Mouse (Mus musculus): ENCODE measurements around the gene Lamb3.

The Lamb3 gene

GRCm38 (mm10) chr1:193207503-193207902, at the start of gene Lamb3:
Gene Lamb3, plus strand, starts transcription at chr1:193207699.
- DNase-seq (ENCODE audit: low read depth, low spot score): no peak

DNA sequence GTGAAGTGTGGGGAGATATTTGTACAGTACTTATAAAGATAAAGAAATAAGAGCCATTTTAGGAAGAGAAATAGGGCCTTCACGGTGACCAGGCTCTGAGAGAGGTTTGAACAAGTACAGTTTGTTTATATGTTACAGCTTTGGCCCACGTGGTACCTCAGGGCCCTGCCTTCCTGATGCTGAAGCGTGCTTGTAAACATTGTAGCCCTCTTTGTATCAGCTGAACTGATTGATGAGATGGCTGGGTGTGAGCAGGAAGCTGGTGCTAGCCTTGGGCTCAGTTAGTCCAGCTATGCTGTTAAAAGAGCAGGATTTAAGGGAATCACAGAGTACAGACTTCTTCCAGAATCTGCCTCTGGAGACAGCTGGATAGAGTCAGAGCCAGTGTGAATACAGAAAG, 48.3 kb upstream of the Lamb3 start:
- no peak for DNase-seq (ENCODE audit: low read depth, low spot score)

- DNase-seq (ENCODE audit: low read depth, low spot score): no peak
Observed at GRCm38 (mm10) chr1:193159613-193160012, 47.9 kb upstream of the Lamb3 start.

GRCm38 (mm10) chr1:193160317-193161032, 47.0 kb upstream of the Lamb3 start:
- peak; percentile 87 for DNase-seq (ENCODE audit: low read depth, low spot score)

GRCm38 (mm10) chr1:193167746-193168145, 39.8 kb upstream of the Lamb3 start, which contains the start of gene A130010J15Rik:
Gene A130010J15Rik, plus strand, starts transcription at chr1:193168046.
- DNase-seq (ENCODE audit: low read depth, low spot score): no peak

- DNase-seq (ENCODE audit: low read depth, low spot score): no peak
Observed at GRCm38 (mm10) chr1:193169228-193169627, 38.3 kb upstream of the Lamb3 start.

GRCm38 (mm10) chr1:193169856-193170255, 37.6 kb upstream of the Lamb3 start:
- peak; percentile 20 for DNase-seq (ENCODE audit: low read depth, low spot score)

DNA sequence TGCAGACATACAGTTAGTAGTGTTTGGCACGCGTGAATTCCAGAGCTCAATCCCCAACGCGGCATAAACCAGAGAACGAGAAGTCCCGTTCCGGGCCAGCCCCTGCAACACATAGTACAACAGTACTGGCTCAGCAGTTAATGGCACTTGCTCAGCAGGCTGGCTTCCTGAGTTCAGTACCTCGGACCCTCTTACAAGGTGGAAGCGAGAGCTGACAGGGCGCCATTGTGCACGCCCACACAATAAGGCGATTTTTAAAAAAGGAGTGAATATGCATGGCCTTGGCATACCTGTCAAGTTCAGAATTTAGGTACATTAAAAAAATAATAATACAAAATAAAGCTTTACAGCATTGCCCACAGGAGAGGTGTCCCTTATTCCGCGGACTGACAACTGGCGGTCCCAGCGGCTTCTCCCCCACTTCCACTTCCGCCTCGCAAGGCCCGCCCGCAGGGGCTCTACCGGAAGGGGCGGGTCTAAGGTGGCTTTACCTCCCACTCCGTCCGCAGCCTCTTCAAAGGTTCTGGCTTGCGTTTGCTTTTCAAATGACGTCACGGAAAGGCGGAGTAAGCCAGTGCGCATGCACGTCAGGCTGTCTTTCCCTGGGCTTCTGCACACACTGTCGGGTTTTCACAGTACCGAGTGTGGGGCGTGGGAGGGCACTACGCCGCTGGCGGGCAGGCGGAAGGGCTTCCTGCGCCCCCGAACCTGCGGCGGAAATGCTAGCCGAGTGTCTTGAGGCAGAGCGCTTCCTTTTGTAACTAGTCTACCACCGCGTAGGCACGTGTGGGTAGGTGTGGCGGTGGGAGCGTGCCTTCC, 34.3 kb upstream of the Lamb3 start:
- peak; percentile 99 for DNase-seq (ENCODE audit: low read depth, low spot score)

DNA sequence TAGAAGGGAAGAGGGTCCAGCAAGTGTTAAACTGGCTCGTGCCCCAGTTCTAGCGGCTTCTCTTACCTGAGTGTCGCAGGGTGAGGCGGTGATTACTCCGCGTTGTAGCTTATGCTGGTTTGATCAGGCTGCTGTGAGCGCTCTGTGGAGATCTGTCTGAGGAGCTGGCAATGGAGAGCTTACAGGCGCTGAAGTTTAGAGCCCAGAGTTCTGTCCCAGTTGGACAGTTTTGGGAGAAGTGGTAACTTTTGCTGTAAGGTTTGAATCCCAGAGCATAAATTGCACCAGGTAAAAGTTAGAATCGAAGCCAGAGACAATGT, 33.7 kb upstream of the Lamb3 start:
- no peak for DNase-seq (ENCODE audit: low read depth, low spot score)

- DNase-seq (ENCODE audit: low read depth, low spot score): peak; percentile 32
Observed at GRCm38 (mm10) chr1:193174143-193174733, 33.3 kb upstream of the Lamb3 start.

GRCm38 (mm10) chr1:193181104-193181503, 26.4 kb upstream of the Lamb3 start:
- DNase-seq (ENCODE audit: low read depth, low spot score): no peak

GRCm38 (mm10) chr1:193188257-193188656, 19.2 kb upstream of the Lamb3 start:
- DNase-seq (ENCODE audit: low read depth, low spot score): no peak

DNA sequence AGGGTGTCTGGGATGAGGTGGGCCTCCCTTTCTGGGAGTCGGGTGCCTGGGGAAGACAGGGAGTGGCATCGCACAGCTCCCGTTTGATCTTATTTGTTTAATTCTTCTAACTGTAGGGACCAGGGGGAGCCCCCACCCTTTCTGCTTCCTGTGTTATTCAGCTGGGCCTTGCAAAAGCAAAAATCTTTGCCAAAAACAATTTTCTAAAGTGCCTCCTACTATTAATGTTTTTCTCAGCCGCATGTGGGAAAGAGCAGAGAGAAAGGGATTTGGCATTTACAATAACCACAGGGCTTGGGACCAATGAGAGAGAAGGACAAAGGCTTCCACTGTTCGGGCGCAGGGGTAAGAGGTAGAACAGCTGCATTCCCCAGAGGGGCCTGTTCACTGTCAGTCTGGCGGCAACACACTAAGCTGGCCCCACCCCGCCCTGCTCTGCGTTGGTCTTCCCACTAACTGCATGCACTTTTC, 18.3 kb upstream of the Lamb3 start:
- DNase-seq (ENCODE audit: low read depth, low spot score): peak; percentile 39

- no peak for DNase-seq (ENCODE audit: low read depth, low spot score)
Observed at GRCm38 (mm10) chr1:193189771-193190170, 17.7 kb upstream of the Lamb3 start.

- DNase-seq (ENCODE audit: low read depth, low spot score): no peak
Observed at GRCm38 (mm10) chr1:193191675-193192283, 15.7 kb upstream of the Lamb3 start.

DNA sequence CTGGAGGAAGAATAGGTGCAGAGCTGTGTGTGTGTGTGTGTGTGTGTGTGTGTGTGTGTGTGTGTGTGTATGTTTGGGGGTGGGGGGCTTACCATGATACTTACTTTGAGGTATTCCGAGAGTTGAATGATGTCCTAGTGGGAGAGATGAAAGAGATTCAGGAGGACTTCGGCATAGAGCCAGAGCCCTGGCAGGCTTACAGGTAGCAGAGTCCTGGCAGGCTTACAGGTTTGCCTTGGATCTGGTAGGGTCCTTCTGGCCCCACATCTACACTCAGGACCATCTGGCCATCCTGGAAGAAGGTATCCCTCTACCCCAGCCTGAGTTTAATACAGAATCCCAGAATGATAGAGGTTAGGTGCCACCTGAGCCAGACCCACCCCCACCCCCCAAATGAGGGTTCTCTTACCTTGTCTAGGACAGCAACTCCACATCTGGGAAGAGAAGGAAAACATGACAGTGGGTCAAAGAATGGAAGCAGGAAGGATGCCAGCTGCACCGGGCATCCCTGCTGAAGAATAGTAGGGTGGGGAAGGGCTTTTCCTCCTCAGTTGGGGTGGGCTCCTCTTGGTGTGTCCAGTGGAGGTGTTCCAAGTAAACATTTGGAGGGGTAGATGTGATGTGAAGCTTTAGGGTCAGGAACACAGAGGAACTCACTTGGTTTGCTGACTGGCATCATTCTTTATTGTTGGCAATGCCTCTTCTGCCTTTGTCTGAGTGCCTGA, 12.9 kb upstream of the Lamb3 start:
- no peak for DNase-seq (ENCODE audit: low read depth, low spot score)

DNA sequence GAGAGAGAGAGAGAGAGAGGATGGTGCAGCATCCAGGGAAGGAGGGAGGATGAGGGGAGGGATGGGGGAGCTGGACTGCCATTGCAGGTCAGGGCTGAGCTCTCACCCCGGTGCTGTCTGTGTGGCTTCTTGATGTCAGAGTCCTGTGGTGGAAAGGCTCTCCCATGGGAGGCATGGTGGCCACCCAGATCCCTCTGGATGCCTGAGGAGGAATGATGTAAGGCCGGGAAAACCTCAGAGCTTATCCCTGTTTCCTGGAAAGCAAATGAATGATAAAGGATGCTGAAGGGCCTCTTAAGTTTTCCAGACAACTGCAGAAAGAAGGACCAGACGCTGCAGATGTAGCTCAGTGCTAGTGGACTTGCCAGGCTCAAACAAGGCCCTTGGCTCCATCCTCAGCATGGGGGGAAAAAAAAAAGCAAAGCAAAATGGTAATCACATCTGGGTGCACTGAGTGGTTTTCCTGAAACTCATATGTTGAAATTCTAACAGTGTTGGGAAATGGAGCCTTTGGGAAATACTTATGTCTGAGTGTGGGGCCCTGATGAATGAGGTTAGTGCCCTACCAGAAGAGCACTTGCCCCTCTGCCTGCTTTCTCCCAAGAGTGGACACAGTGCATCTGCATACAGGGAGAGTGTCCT, 12.2 kb upstream of the Lamb3 start:
- no peak for DNase-seq (ENCODE audit: low read depth, low spot score)

- DNase-seq (ENCODE audit: low read depth, low spot score): peak; percentile 19
Observed at GRCm38 (mm10) chr1:193197494-193198205, 9.8 kb upstream of the Lamb3 start.

DNA sequence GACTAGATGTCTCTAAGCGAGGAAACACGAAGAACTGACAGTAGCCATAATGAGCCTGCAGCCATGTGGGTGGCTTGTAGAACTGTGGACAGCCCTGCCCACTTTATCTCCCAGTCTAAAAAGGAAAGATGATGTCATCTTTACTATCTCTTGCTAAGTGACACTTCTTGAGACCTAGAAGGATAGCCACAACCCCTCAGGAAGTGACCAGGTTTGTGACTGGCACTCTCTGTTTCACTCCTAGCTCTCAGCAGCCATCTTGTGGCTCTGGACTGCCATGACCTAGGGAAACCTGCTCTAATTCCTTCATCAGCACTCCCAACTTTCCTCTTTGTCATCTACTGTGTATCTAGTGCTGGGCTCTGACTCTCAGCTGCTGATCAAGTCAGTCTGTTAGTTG, 9.2 kb upstream of the Lamb3 start:
- DNase-seq (ENCODE audit: low read depth, low spot score): no peak
